Mouse (Mus musculus): ENCODE data around the gene Galnt4. TPM values are rescaled to one million over a fixed set of nuclear protein-coding genes. Genes with fewer than 3 reads are reported as not detected.

The Galnt4 gene
- polyA plus RNA-seq (2014; fragmentation: Nextera tagmentation; extraction: Ambion mirVana): 2.3 and 3.2 TPM in 2 replicates

DNA sequence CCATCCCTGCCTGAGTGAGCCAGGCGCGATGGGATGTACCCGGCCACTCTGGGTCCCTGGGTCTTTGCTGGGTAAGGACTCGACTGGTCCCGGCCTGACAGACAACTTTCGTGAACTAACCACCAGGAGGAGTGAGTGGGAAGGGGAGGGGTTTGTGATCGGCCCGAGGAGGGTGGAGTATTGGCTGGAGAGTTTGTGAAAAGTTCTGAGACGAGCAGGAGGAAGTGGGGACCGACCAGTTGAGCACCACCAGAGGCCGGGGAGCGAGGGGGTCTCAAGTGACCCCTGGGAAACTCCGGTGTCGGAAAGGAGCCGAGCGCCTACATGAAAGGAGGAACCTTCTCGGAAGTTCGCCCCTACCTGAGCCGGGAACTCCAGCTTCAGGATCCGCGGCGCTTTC is at the start of gene Galnt4:
Gene Galnt4 (plus strand): TSS at position 196 of the 400 bp plus-strand sequence.
- Histone ChIP-seq H3K4me3 (ENCODE audit: low read depth, low read length) (peak within 1 kb of the TSS; percentile 81), H3K36me3 (ENCODE audit: control insufficient read depth, insufficient read depth, low read length) (peaks cover 23% of the 10 kb centered on the region), H3K4me1 (ENCODE audit: control insufficient read depth, insufficient read depth, low read length) (peaks cover 8% of the 10 kb centered on the region), H3K4me2 (ENCODE audit: low read length) (peak within 1 kb of the TSS; percentile 88), H3K27me3 (replicated peaks; ENCODE audit: control insufficient read depth, insufficient read depth, low read length) (no peaks in the 10 kb centered on the region), H3K27ac (ENCODE audit: low read depth, low read length) (peak within 1 kb of the TSS; percentile 89), H3K9me3 (replicated peaks; ENCODE audit: control insufficient read depth, low read length) (no peaks in the 10 kb centered on the region), H3K9ac (ENCODE audit: low read length) (peak within 1 kb of the TSS; percentile 85)
- DNase-seq (ENCODE audit: low spot score) (peak; percentile 79), ATAC-seq (peak; percentile 76)
- WGBS: under 1% methylated on average over 22 of the region's 22 CpGs

GRCm38 (mm10) chr10:99060588-99060987 is 47.4 kb upstream of the Galnt4 start:
- no peak overlapping the region for H3K4me3 ChIP-seq (ENCODE audit: low read depth, low read length)
- 89% methylated on average over 7 of the region's 7 CpGs for WGBS
- H3K4me1 ChIP-seq (ENCODE audit: control insufficient read depth, insufficient read depth, low read length): no peaks in the 10 kb centered on the region
- H3K27ac ChIP-seq (ENCODE audit: low read depth, low read length): no peak overlapping the region
- H3K9me3 ChIP-seq (replicated peaks; ENCODE audit: control insufficient read depth, low read length): no peaks in the 10 kb centered on the region
- no peaks in the 10 kb centered on the region for H3K36me3 ChIP-seq (ENCODE audit: control insufficient read depth, insufficient read depth, low read length)
- DNase-seq (ENCODE audit: low spot score) (no peak), ATAC-seq (no peak)
- H3K27me3 ChIP-seq (replicated peaks; ENCODE audit: control insufficient read depth, insufficient read depth, low read length): no peaks in the 10 kb centered on the region
- H3K9ac ChIP-seq (ENCODE audit: low read length): no peak overlapping the region
- H3K4me2 ChIP-seq (ENCODE audit: low read length): no peak overlapping the region

- Histone ChIP-seq H3K36me3 (ENCODE audit: control insufficient read depth, insufficient read depth, low read length) (no peaks in the 10 kb centered on the region), H3K27me3 (replicated peaks; ENCODE audit: control insufficient read depth, insufficient read depth, low read length) (no peaks in the 10 kb centered on the region), H3K4me1 (ENCODE audit: control insufficient read depth, insufficient read depth, low read length) (no peaks in the 10 kb centered on the region), H3K4me3 (ENCODE audit: low read depth, low read length) (no peak overlapping the region), H3K9ac (ENCODE audit: low read length) (no peak overlapping the region), H3K9me3 (replicated peaks; ENCODE audit: control insufficient read depth, low read length) (no peaks in the 10 kb centered on the region), H3K4me2 (ENCODE audit: low read length) (no peak overlapping the region), H3K27ac (ENCODE audit: low read depth, low read length) (no peak overlapping the region)
- WGBS: 92% methylated on average over 10 of the region's 10 CpGs
- ATAC-seq (no peak), DNase-seq (ENCODE audit: low spot score) (no peak)
Measured at GRCm38 (mm10) chr10:99061418-99061817, 46.5 kb upstream of the Galnt4 start.

DNA sequence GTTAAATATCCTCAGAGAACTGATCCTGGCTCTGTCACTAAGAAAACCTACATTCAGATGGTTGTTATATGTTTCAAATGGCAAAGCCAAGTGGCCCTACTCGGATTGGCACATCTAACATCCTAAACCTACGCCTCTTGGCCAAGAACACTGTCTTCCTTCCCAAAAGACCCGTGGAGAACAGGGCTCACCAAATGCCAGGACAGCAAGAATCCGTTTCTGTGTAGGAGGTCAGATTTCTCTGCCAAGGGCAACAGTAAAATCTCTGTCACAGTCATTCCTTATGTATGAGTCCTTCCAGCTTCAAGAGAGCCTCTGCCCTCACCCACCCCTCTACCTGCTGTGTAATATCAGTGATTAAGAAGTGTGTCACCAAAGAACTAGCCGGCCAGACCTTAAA is 45.4 kb upstream of the Galnt4 start:
- WGBS: 94% methylated on average over 5 of the region's 5 CpGs
- ATAC-seq (no peak), DNase-seq (ENCODE audit: low spot score) (no peak)
- Histone ChIP-seq H3K27ac (ENCODE audit: low read depth, low read length) (no peak overlapping the region), H3K4me2 (ENCODE audit: low read length) (no peak overlapping the region), H3K4me3 (ENCODE audit: low read depth, low read length) (no peak overlapping the region), H3K27me3 (replicated peaks; ENCODE audit: control insufficient read depth, insufficient read depth, low read length) (no peaks in the 10 kb centered on the region), H3K36me3 (ENCODE audit: control insufficient read depth, insufficient read depth, low read length) (no peaks in the 10 kb centered on the region), H3K9ac (ENCODE audit: low read length) (no peak overlapping the region), H3K9me3 (replicated peaks; ENCODE audit: control insufficient read depth, low read length) (no peaks in the 10 kb centered on the region), H3K4me1 (ENCODE audit: control insufficient read depth, insufficient read depth, low read length) (no peaks in the 10 kb centered on the region)

GRCm38 (mm10) chr10:99076113-99076895 is 31.7 kb upstream of the Galnt4 start:
- ATAC-seq: no peak
- Histone ChIP-seq H3K4me2 (ENCODE audit: low read length) (no peak overlapping the region), H3K4me3 (ENCODE audit: low read depth, low read length) (no peak overlapping the region), H3K9ac (ENCODE audit: low read length) (no peak overlapping the region), H3K27me3 (replicated peaks; ENCODE audit: control insufficient read depth, insufficient read depth, low read length) (no peaks in the 10 kb centered on the region), H3K27ac (ENCODE audit: low read depth, low read length) (no peak overlapping the region), H3K4me1 (ENCODE audit: control insufficient read depth, insufficient read depth, low read length) (no peaks in the 10 kb centered on the region), H3K9me3 (replicated peaks; ENCODE audit: control insufficient read depth, low read length) (no peaks in the 10 kb centered on the region), H3K36me3 (ENCODE audit: control insufficient read depth, insufficient read depth, low read length) (no peaks in the 10 kb centered on the region)
- 86% methylated on average over 18 of the region's 18 CpGs for WGBS
- DNase-seq (ENCODE audit: low spot score): no peak

DNA sequence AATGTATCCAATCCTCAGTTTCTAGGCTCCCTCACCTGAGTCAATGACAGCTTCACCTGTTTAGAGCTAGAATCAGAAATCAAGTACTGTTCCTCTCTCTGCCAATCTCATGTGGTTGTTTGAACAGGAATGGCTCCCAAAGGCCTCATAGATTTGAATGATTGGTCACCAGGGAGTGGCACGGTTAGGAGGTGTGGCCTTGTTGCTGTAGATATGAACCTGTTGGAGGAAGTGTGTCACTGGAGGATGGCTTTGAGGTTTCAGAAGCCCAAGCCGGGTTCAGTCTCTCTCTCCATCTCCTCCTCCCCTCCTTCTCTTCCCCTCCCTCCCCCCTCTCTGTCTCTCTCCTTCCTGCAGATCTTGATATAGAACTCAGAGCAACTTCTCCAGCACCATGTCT is 29.3 kb upstream of the Galnt4 start:
- H3K27ac ChIP-seq (ENCODE audit: low read depth, low read length): no peak overlapping the region
- DNase-seq (ENCODE audit: low spot score) (no peak), ATAC-seq (no peak)
- H3K4me1 ChIP-seq (ENCODE audit: control insufficient read depth, insufficient read depth, low read length): no peaks in the 10 kb centered on the region
- no peaks in the 10 kb centered on the region for H3K27me3 ChIP-seq (replicated peaks; ENCODE audit: control insufficient read depth, insufficient read depth, low read length)
- H3K4me3 ChIP-seq (ENCODE audit: low read depth, low read length): no peak overlapping the region
- 83% methylated on average over 2 of the region's 2 CpGs for WGBS
- H3K36me3 ChIP-seq (ENCODE audit: control insufficient read depth, insufficient read depth, low read length): no peaks in the 10 kb centered on the region
- no peak overlapping the region for H3K9ac ChIP-seq (ENCODE audit: low read length)
- no peaks in the 10 kb centered on the region for H3K9me3 ChIP-seq (replicated peaks; ENCODE audit: control insufficient read depth, low read length)
- H3K4me2 ChIP-seq (ENCODE audit: low read length): no peak overlapping the region

DNA sequence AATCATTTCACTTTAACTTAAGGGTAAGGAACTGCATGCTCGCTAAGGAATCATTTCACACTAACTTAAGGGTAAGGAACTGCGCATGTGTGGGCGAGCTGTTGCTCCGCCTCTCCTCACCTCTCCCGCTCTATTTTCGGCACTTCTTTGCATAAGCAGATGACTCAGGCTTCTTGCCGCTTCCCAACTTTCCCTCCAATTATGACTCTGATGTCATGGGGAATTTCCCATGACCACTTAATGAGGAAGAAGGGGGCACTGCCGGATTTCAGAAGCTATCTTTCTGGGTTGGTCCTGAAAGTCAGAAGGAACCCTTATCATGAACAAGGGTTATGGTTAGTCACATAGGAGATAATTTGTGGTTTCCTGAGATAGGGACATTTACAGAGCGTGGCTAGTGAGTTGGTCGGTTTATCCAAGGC is 26.4 kb upstream of the Galnt4 start:
- no peak for DNase-seq (ENCODE audit: low spot score)
- H3K9ac ChIP-seq (ENCODE audit: low read length): no peak overlapping the region
- H3K4me1 ChIP-seq (ENCODE audit: control insufficient read depth, insufficient read depth, low read length): no peaks in the 10 kb centered on the region
- H3K27me3 ChIP-seq (replicated peaks; ENCODE audit: control insufficient read depth, insufficient read depth, low read length): no peaks in the 10 kb centered on the region
- ATAC-seq: no peak
- no peaks in the 10 kb centered on the region for H3K9me3 ChIP-seq (replicated peaks; ENCODE audit: control insufficient read depth, low read length)
- H3K27ac ChIP-seq (ENCODE audit: low read depth, low read length): no peak overlapping the region
- H3K4me3 ChIP-seq (ENCODE audit: low read depth, low read length): no peak overlapping the region
- WGBS: 90% methylated on average over 10 of the region's 10 CpGs
- H3K4me2 ChIP-seq (ENCODE audit: low read length): no peak overlapping the region
- no peaks in the 10 kb centered on the region for H3K36me3 ChIP-seq (ENCODE audit: control insufficient read depth, insufficient read depth, low read length)

DNA sequence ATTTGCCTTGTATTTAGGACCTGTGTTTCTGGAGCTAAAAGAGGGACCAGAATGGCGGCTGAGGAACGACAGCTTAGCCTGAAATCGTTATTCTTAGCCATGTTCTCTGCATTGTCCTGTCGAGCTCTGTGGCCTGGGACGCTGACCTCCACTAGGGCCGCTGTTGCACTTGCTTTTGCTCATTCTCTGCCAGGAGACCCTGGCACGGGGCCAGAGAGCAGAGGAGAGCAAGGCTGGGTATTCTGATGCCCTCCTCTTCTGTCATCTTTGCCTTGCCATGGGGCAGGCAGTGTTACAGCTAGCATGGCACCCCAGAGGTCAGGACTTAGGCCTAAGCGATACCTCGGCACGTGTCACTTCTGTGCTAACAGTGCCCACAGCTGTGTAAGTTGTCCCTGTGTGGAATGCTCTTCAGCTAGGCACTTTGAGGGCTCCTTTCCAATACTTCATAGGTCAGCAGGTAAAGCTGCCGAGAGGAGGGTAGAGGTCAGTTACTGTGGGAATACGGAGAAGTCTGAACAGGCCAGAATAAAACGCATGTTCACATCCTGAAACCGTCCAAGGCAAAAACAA is 24.4 kb upstream of the Galnt4 start:
- no peaks in the 10 kb centered on the region for H3K9me3 ChIP-seq (replicated peaks; ENCODE audit: control insufficient read depth, low read length)
- no peak overlapping the region for H3K9ac ChIP-seq (ENCODE audit: low read length)
- ATAC-seq (no peak), DNase-seq (ENCODE audit: low spot score) (no peak)
- H3K27ac ChIP-seq (ENCODE audit: low read depth, low read length): no peak overlapping the region
- H3K4me2 ChIP-seq (ENCODE audit: low read length): no peak overlapping the region
- H3K36me3 ChIP-seq (ENCODE audit: control insufficient read depth, insufficient read depth, low read length): no peaks in the 10 kb centered on the region
- H3K4me3 ChIP-seq (ENCODE audit: low read depth, low read length): no peak overlapping the region
- no peaks in the 10 kb centered on the region for H3K27me3 ChIP-seq (replicated peaks; ENCODE audit: control insufficient read depth, insufficient read depth, low read length)
- 82% methylated on average over 14 of the region's 14 CpGs for WGBS
- no peaks in the 10 kb centered on the region for H3K4me1 ChIP-seq (ENCODE audit: control insufficient read depth, insufficient read depth, low read length)
